Mouse (Mus musculus) thymus, adult 2 months (tissue): Measurements from ENCODE around the gene Cers1. TPM values are rescaled to one million over a fixed set of nuclear protein-coding genes. Genes with fewer than 3 reads are reported as not detected.

ENCODE experiments used
- DNase-seq: peaks from one replicate; pipeline ENCODE4 v3.0.0; 2021
- H3K27ac ChIP-seq: fragments of 200-500 bp; 2 replicates; pipeline ENCODE4 v1.5.1; 2012; ENCODE audit warnings: low read length, control low read depth; ENCODE audit not compliant: control insufficient read depth, insufficient read depth
- H3K27me3 ChIP-seq: fragments of 200-500 bp; 2 replicates; pipeline ENCODE4 v1.6.1; 2012; ENCODE audit warnings: mild to moderate bottlenecking, low read length, moderate library complexity, mixed read lengths; ENCODE audit not compliant: control insufficient read depth, insufficient read depth
- H3K36me3 ChIP-seq: fragments of 200-500 bp; 2 replicates; pipeline ENCODE4 v1.6.1; 2012; ENCODE audit warnings: mild to moderate bottlenecking, low read length, moderate library complexity; ENCODE audit not compliant: control insufficient read depth, insufficient read depth
- H3K4me1 ChIP-seq: fragments of 200-500 bp; replicated peaks from 2 replicates; pipeline ENCODE4 v1.6.1; 2012; ENCODE audit warnings: low read length; ENCODE audit not compliant: control insufficient read depth, insufficient read depth
- H3K4me3 ChIP-seq: fragments of 200-500 bp; 2 replicates; pipeline ENCODE4 v1.5.1; 2012; ENCODE audit warnings: mild to moderate bottlenecking, low read length, control low read depth, moderate library complexity; ENCODE audit not compliant: control insufficient read depth, insufficient read depth
- CTCF ChIP-seq: fragments of 200-500 bp; IDR thresholded peaks from 2 replicates; pipeline ENCODE4 v1.5.1; 2012; ENCODE audit warnings: mild to moderate bottlenecking, control low read depth, low read length, moderate library complexity, borderline replicate concordance; ENCODE audit not compliant: control insufficient read depth, poor library complexity, insufficient read depth; ENCODE audit errors: extremely low read depth
- POLR2A ChIP-seq: fragments of 200-500 bp; IDR thresholded peaks from 2 replicates; pipeline ENCODE4 v1.6.1; 2012; ENCODE audit warnings: mild to moderate bottlenecking, low read length, control low read depth, moderate library complexity; ENCODE audit not compliant: control insufficient read depth, poor library complexity, insufficient read depth; ENCODE audit errors: extremely low read depth
- WGBS: fragments of 180-500 bp; shearing (Covaris S2); methylation state at CpG from one replicate; pipeline ENCODE4 v1.1.7; 2018; 5-methylcytosine and 5-hydroxymethylcytosine counted together
- polyA plus RNA-seq: library from polyadenylated mRNA; depleted of rRNA; stranded (reverse); fragments of >200 nt; gene quantifications from 2 replicates; pipeline ENCODE4 v1.2.3, GENCODE M21; 2012; rRNA removed

Gene Cers1
- polyA plus RNA-seq, 1 experiment: 0.61 TPM

GRCm38 (mm10) chr8:70373397-70374317 lies 58.1 kb downstream of the Cers1 start, which contains the start of gene Comp:
Comp (plus strand) TSS chr8:70373558.
- TF ChIP-seq CTCF (no peak), POLR2A (no peak)
- no peak for DNase-seq
- H3K36me3 ChIP-seq: no peaks in the 10 kb centered on the region
- H3K4me1 ChIP-seq: peaks cover 30% of the 10 kb centered on the region
- WGBS: 13% methylated on average over 47 of the region's 47 CpGs
- H3K27me3 ChIP-seq: peaks cover 45% of the 10 kb centered on the region
- no peak within 1 kb of the TSS for H3K27ac ChIP-seq
- peak within 1 kb of the TSS; percentile 27 for H3K4me3 ChIP-seq

DNA sequence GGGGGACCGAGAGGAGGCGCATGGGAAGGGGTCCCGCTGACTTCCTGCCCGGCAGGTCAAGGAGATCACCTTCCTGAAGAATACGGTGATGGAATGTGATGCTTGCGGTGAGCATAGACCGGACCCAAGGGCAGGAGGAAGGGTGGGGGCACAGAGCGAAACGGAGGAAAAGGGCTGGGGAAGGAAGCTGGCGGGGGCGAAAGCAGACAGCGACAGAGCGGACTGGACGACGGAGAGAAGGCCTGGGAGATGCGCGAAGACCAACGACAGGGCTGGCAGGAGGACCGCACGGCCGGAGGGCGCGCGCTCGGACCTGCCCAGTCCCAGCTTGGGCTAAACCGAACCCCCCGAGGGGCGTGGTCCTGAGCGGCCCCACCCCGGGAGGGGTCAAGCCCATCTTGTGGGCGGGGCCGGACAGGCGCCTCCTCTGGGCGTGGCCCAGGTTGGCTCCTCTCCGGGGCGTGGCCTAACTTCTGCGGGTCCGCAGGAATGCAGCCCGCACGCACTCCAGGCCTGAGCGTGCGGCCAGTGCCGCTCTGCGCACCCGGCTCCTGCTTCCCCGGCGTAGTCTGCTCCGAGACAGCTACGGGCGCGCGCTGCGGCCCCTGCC lies 58.8 kb downstream of the Cers1 start:
- Histone ChIP-seq H3K27me3 (peaks cover 45% of the 10 kb centered on the region), H3K4me3 (peak overlapping the region; percentile 27), H3K36me3 (no peaks in the 10 kb centered on the region), H3K4me1 (peaks cover 30% of the 10 kb centered on the region), H3K27ac (no peak overlapping the region)
- no peak for TF ChIP-seq POLR2A
- no peak for TF ChIP-seq CTCF
- DNase-seq: peak; percentile 34
- 2% methylated on average over 53 of the region's 53 CpGs for WGBS

GRCm38 (mm10) chr8:70375212-70375859 lies 59.8 kb downstream of the Cers1 start:
- Histone ChIP-seq H3K27me3 (peaks cover 45% of the 10 kb centered on the region), H3K4me1 (peaks cover 30% of the 10 kb centered on the region), H3K36me3 (no peaks in the 10 kb centered on the region), H3K27ac (no peak overlapping the region), H3K4me3 (no peak overlapping the region)
- TF ChIP-seq POLR2A: no peak
- TF ChIP-seq CTCF: no peak
- 5% methylated on average over 35 of the region's 35 CpGs for WGBS
- DNase-seq: no peak

- peaks cover 45% of the 10 kb centered on the region for H3K27me3 ChIP-seq
- WGBS: 10% methylated on average over 37 of the region's 37 CpGs
- peaks cover 30% of the 10 kb centered on the region for H3K4me1 ChIP-seq
- no peaks in the 10 kb centered on the region for H3K36me3 ChIP-seq
- no peak overlapping the region for H3K27ac ChIP-seq
- DNase-seq: no peak
- H3K4me3 ChIP-seq: no peak overlapping the region
- TF ChIP-seq POLR2A: no peak
- no peak for TF ChIP-seq CTCF
These were observed 60.7 kb downstream of the Cers1 start for GRCm38 (mm10) chr8:70376275-70376741.

DNA sequence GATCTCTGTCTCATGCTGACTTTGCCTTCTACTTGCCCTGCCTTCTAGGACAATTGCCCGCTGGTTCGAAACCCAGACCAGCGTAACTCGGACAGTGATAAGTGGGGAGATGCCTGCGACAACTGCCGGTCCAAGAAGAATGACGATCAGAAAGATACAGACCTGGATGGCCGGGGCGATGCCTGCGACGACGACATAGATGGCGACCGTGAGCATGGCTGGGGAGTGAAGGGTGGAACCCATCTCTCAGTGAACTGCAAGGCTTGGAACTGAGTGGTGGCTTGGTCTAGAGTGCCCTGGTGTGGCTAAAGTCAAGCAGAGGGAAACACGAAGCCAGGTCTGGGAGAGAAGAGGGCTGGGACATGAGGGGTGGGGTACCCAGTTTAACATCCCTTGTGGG lies 61.5 kb downstream of the Cers1 start:
- Histone ChIP-seq H3K36me3 (no peaks in the 10 kb centered on the region), H3K4me3 (no peak overlapping the region), H3K27me3 (peaks cover 45% of the 10 kb centered on the region), H3K27ac (no peak overlapping the region), H3K4me1 (peaks cover 30% of the 10 kb centered on the region)
- DNase-seq: no peak
- TF ChIP-seq CTCF (no peak), POLR2A (no peak)
- WGBS: 20% methylated on average over 15 of the region's 15 CpGs

- peaks cover 16% of the 10 kb centered on the region for H3K4me1 ChIP-seq
These were observed 64.5 kb downstream of the Cers1 start for GRCm38 (mm10) chr8:70380069-70380468.

More at GRCm38 (mm10) chr8:70380069-70380468, 64.5 kb downstream of the Cers1 start:
- H3K27ac ChIP-seq: no peak overlapping the region
- H3K36me3 ChIP-seq: no peaks in the 10 kb centered on the region
- TF ChIP-seq POLR2A (no peak), CTCF (no peak)
- H3K4me3 ChIP-seq: no peak overlapping the region
- WGBS: 93% methylated on average over 12 of the region's 12 CpGs
- DNase-seq: no peak
- H3K27me3 ChIP-seq: peaks cover 21% of the 10 kb centered on the region

Other genes starting within 250 kb of the Cers1 start
- 5.1 and 5.9 TPM in 2 replicates for gene Tm6sf2, start 242.9 kb upstream of the Cers1 start, polyA plus RNA-seq
- gene Hapln4, start 232.3 kb upstream of the Cers1 start, polyA plus RNA-seq: 0.11 and 0.15 TPM in 2 replicates
- 0.05 and 0.08 TPM in 2 replicates for gene Ncan, start 194.9 kb upstream of the Cers1 start, polyA plus RNA-seq
- 20.7 and 26.9 TPM in 2 replicates for gene Nr2c2ap, start 184.4 kb upstream of the Cers1 start, polyA plus RNA-seq
- gene Rfxank, start 176.6 kb upstream of the Cers1 start, polyA plus RNA-seq: 49.7 and 58.2 TPM in 2 replicates
- 174 and 178 TPM in 2 replicates for gene Borcs8, start 176.3 kb upstream of the Cers1 start, polyA plus RNA-seq
- gene Mef2b, start 176.1 kb upstream of the Cers1 start, polyA plus RNA-seq: 3.5 and 3.6 TPM in 2 replicates
- gene Tmem161a, start 143.4 kb upstream of the Cers1 start, polyA plus RNA-seq: 144 and 156 TPM in 2 replicates
- 59.1 and 66.6 TPM in 2 replicates for gene Slc25a42, start 103.5 kb upstream of the Cers1 start, polyA plus RNA-seq
- 98.2 and 103 TPM in 2 replicates for gene Sugp2, start 81.5 kb upstream of the Cers1 start, polyA plus RNA-seq
- gene Armc6, start 81.3 kb upstream of the Cers1 start, polyA plus RNA-seq: 24.3 and 25.4 TPM in 2 replicates
- gene Homer3, start 32.9 kb upstream of the Cers1 start, polyA plus RNA-seq: 60.6 and 67.6 TPM in 2 replicates
- gene Ddx49, start 13.3 kb upstream of the Cers1 start, polyA plus RNA-seq: 72.1 and 75.4 TPM in 2 replicates
- gene Cope, start 13.3 kb upstream of the Cers1 start, polyA plus RNA-seq: 397 and 454 TPM in 2 replicates
- 0.13 and 0.23 TPM in 2 replicates for gene Gdf1, start 14.0 kb downstream of the Cers1 start, polyA plus RNA-seq
- 76.0 and 104 TPM in 2 replicates for gene Upf1, start 37.5 kb downstream of the Cers1 start, polyA plus RNA-seq
- 4.1 and 4.7 TPM in 2 replicates for gene Comp, start 57.8 kb downstream of the Cers1 start, polyA plus RNA-seq
- gene Crtc1, start 123.8 kb downstream of the Cers1 start, polyA plus RNA-seq: 43.9 and 49.0 TPM in 2 replicates
- gene Klhl26, start 161.2 kb downstream of the Cers1 start, polyA plus RNA-seq: 43.1 and 44.6 TPM in 2 replicates
- 0.39 and 0.73 TPM in 2 replicates for gene Tmem59l, start 171.6 kb downstream of the Cers1 start, polyA plus RNA-seq
- gene Crlf1, start 177.4 kb downstream of the Cers1 start, polyA plus RNA-seq: 0.59 and 0.70 TPM in 2 replicates
- 196 and 227 TPM in 2 replicates for gene Rex1bd, start 191.0 kb downstream of the Cers1 start, polyA plus RNA-seq
- gene Uba52, start 195.0 kb downstream of the Cers1 start, polyA plus RNA-seq: 731 and 765 TPM in 2 replicates
- 613 and 640 TPM in 2 replicates for gene Fkbp8, start 211.9 kb downstream of the Cers1 start, polyA plus RNA-seq
- gene Kxd1, start 212.2 kb downstream of the Cers1 start, polyA plus RNA-seq: 72.7 and 86.7 TPM in 2 replicates
- gene Ell, start 223.7 kb downstream of the Cers1 start, polyA plus RNA-seq: 40.2 and 42.6 TPM in 2 replicates